Mouse (Mus musculus): Measurements from ENCODE around the gene Lrp10.

DNA sequence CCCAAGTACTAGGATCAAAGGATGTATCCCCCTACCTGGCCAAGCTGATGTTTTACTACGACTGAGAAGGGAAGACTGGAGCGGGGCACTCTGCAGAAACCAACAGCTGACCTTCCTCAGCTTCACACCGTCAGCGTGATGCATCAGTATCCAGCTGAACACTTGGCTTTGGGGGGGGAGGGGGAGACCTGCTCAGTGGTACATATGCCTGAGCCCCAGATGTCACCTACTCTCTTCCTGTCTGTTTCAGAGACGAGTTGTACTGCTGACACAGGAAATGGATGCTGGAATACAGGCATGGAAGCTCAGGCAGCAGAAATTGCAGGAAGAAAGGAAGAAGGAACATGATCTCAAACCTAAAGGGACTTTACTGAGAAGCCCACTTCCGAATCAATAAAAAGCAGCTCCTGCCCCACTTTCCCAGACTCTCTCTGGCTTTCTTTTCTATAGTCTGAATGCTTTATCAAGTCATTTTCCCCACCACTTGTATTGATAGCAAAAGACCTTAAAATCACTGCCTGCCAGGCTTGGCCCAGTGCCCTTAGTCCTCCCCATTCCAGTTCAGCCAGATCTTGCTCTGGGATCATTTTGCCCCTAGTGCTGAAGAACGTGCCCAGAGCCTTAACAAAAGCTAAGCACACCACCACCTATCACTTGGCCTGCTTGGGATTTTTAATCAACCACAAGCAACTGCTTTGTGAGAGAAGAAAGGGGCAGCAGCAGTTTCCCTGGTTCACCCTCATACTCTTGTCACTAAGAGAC, 34.4 kb upstream of the Lrp10 start:
- TF ChIP-seq CTCF (IDR thresholded peaks at IDR 0.05; ENCODE audit: borderline replicate concordance, insufficient read depth, low read length): no peak
- no peak for TF ChIP-seq POLR2A (IDR thresholded peaks at IDR 0.05; ENCODE audit: low read depth, low read length)
